Mouse (Mus musculus) A20 (cell line): ENCODE measurements at regions not wholly inside any gene's neighbourhood (a gene's known extent, or its start where the extent isn't known, plus 50 kb on each side); places are given as distances from the start of the nearest gene placed in this dataset.
A peak's percentile ranks its signal among the peaks of the same experiment; 100 is the strongest.

Source experiments
- DNase-seq: peaks from one replicate; pipeline ENCODE4 v3.0.0-alpha.2; 2011; ENCODE audit warnings: low read depth, low spot score

DNA sequence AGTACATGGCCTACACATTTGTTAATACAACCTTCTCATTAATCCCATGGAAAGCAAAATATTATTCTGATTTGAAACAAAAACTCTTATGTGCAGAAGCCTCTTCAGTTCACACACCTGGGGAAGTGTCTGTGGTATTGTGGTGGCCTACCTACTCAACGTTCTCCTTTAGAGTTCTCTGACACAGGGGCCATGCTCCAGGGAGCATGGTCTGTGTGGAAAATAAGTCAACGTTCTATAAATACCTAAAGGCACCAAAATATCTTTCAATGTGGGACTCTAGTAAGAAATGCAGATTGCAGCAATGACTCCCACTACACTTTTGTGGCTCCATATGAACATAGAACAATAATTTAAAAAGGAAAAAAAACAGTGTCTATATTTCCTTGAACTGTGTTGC lies 489.0 kb upstream of the A1bg start:
- no peak for DNase-seq

DNA sequence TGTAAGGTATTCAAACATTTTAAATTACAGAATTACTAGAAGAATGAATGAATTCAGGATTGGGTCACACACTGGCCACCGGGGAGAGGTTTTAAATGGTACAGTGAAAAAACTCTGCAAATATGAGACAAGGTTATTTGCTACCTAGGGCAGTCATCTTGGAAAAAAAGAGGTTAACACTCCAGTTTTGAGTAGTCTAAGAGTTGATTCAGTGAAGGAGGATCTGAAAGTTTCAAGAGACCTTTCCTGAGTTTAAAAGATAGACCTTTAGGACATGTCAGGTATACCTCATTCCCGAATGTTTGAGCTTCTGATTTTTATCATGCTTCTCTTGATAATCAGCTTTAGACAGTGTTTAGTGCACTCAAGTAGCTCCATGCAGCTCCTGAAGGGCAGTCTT lies 488.0 kb upstream of the A1bg start:
- DNase-seq: no peak

DNA sequence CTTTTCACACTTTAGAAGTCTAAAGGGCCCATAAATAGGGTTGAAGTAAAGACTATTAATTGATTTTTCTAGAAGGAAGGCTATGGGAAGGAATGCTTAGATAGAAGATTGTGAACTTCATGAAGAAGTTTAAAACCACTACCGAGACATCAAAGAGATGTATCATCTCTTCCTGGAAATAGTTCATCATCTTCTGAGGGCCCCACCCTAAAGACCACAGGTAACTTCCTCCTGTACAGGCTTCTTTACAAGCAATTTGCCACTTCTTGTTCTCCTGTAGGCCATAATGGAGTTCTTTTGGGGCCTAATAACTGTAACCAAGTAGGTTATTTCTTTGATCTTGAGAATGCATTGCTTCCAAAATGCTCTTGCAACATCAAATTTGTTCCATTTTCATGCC lies 485.8 kb upstream of the A1bg start:
- DNase-seq: no peak

DNA sequence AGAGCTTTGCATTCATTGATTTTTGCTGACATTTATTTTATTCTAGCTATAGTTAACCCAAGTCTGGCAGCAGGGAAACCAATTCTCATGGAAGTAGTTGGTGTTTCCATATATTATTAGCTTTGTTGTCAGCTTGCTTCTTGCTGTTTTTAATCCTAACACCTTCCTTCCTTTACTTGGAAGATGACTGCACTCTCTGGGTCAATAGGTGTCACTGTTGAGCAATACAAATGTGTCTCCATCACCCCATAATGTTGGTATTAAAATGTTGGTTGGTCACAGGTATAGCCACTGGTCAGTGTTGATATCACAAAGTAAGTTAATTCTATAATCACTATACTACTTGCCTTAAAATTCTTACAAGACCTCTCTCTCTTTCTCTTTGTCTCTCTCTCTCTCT lies 477.9 kb upstream of the A1bg start:
- peak; percentile 37 for DNase-seq

DNA sequence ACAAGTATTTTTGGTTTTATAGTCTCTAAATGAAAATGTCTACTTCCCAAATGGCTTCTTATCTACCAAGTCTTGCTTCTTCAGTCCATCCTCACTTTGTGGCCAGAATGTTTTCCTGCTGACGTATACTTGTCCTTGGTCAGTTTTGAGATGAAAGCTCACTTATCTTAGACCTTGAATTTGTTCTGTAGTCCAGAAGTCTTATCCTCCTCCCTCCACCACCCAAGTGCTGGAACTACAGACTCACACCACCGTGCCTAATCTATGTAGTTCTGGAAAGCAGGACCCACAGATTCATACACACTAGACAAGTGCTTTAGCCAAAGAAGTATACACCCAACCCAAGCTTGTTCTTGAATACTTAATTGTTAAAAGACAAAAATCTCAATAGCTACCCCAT lies 477.2 kb upstream of the A1bg start:
- no peak for DNase-seq

DNA sequence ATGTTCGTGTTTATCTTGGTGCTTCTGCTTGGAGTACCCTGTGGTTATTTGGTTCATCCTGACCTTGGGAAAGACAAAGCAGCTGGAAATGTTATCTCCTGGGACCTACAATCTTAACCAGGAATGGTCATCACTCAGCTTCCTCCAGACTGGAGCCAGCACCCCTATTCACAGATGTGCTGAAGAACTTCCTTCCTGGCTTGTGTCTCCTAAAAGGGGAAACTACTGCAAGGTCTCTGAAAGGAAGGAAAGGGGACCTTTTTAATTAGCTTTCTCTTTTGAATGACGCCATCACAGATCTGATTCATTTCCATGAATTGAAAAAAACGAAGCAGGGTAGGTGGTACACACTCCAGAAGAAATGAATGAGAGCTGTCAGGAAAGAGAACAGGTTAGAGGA lies 476.0 kb upstream of the A1bg start:
- DNase-seq: no peak

DNA sequence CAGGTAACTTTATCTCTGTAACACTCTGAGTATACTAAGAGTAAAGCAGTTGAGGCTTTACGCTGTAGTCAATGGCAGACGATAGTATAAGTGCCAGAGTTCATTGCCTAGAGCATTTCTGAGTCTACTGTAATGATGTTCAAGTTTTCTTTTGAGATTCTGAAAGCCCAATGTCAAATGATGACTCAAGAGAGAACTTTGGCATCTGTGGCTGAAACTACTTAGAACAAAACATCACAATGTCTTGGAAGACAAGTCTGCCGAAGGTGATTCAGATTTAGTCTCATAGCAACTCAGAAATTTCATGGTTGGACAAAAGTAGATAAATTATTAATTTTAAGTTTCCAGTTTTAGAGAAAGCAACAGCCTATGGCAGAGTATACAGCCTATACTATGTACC lies 474.2 kb upstream of the A1bg start:
- no peak for DNase-seq

DNA sequence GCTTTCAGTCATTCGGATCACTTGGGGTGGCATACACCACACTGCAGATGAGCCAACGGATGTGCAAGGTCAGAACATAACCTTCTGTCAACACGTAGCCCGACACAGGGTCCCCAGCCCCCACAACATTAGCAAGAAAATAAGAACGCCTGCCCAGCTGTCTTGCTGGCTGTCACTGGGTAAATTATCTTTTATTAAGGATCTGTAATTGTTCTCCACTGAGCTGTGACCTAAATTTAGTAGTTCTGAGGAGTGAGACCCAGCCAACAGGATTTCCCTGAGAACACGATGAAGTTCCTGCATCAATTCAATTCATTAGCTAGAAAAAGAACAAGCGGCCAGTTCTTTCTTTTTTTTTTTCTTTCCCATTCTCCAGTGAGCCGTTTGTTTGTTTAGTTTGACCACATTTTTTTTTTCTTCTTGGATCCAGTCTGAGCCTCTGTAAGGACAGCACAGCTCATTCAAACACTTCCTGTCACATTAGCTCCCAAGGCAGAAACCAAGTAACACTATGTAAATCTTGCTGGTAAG lies 472.5 kb upstream of the A1bg start:
- DNase-seq: no peak

DNA sequence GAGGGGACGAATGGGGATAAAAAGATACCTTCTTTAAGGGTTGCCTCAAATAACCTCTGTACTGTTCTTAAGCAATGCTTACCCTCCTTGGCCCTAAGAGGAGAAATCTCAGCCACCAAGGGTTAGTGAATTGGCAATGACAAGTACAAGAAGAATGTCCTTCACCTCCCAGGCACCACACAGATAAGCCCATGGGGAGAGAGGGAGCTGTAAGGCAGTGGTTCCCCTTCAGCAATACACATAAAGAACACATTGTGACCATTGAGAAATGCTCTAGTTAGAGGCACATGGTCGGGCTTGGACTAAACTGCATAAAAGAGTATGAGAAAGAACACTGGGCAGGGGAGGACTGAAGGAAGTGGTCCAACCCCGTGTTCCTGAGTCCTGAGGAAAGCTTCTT lies 457.9 kb upstream of the A1bg start:
- DNase-seq: no peak

DNA sequence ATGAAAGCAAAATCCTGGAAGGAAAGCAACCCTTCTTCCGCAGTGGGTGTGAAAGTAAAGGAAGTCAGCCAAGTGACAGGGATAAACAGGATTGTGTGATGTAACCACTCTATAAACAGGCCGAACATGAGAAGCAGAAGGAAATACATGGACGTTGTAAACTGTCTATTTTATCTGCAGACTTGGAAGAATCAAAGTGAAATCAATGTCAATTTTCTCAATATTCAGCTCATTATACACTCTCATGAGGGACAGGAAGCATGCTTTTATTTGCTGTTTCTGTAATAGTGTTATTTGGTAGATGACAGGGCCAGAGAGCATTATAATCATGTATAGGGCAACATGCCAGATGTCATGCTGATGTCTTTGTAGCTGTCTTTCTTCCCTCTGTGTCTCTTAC lies 443.5 kb upstream of the A1bg start:
- no peak for DNase-seq

DNA sequence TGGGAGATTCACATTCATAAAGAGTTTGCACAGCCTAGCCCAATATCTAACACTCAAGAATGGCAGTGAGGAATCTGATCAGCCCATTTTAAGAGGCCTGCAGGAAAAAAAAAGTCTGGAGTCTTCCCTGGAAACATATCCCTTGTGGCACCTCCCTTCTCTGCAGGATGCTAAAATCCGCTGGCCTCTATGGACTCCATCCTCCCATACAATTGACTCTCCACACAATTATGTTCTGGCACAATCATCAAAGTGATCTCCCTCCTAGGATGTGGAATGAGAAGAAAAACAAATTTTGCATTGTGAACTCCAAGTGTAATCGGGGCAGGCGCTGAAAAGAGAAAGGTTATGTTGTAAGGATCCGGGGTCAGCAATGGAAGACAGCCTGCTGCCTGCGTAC lies 442.7 kb upstream of the A1bg start:
- DNase-seq: no peak

DNA sequence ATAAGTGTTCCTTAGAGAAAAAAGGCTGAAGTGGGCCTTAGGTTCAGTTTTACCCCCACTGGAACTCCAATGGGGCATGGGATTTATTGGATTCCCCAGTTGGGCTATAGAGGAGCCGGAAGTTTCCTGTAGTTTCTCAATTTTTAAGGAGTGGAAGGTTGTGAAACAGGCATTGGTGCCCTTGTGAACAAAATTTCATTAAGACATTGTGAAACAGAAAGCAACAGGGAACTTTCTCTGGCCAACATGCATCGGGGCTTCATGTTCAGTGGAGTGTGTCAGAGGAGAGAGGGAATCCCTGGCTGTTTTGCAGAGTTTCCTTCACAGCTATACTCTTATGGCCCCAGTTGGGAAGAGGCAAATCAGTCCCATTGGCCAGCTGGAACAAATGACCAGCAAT lies 441.6 kb upstream of the A1bg start:
- DNase-seq: no peak

DNA sequence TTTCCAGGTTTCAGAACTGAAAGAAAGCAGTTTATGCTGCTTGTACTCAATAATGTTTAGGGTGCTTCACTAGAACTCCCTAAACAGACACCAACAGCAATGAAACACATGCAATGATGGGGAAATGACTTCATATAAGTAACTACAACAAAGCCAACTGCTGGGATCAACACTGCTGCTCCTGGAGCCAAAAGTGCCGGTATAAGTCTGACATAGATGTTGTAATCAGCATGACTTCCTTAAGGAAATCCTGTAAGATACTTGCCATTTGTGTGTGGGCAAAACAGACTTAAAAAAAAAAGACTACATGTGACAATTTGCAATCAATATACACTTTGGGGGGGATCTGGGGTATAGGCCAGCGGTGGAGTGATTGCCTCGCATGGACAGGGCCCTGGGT lies 438.4 kb upstream of the A1bg start:
- DNase-seq: no peak

DNA sequence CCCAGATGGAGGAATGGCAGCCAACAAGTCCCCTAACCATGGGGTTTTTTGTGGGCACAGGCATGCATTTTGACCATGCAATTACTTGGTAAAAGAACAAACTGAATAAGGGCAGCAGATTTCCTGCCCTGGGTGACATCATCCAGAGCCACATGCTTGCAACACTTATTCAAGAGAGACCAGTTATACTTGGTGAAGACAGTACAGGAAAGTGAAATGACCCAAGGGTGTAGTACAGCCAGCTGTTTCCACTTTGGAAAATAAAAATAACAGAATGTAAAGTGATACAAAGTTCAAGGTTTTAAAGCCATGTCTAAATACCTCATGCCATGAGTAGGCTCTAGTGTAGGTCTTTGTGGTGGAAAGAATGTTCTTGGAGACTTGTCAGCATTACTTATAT lies 432.5 kb upstream of the A1bg start:
- DNase-seq: no peak

DNA sequence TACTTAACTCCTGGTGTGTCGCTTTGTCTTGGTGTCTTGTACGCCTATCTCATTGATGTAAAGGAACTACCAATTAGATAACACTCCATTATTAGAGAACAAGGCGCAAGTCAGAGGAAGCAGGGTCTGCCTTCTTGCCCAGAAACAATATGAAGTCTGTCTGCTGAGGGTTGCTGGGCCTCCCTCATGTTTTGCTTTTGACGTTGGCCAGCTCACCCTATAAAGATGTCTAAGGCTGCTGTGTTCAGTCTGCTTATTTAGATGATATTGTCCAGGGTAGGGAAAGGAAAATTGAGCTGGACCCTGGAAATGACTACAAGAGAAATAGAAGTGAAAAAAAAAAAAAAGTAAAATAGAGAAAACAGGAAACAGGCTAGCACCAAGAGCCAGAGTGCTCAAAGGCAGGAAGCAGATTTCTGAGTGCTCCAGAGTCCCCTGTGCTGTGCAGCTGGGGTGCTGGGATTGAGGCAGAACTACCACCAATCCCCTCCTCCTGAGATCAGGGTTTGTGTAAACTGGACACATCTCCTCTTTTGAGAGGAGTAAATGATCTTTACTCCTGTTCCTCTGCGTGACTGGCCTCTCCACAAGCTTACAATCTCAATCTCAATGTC lies 429.0 kb upstream of the A1bg start:
- no peak for DNase-seq

DNA sequence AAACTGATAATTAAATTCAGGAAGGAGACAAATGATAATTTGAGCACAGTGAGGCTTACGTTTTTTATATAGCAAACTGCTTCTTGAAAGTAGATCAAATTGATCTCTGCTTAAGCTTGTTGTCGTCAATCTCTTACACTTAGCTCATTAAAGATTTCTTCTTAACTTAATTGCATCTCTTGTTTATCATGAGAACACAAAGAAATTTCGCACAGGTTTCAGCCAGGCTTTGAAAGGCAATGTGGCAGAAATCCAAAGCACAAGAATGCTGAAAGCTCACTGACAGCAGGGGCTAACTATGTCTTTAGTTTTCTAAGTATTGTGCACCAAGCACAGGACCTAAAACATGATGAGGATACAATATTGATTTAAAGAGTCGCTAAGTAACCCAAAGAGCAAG lies 422.3 kb upstream of the A1bg start:
- no peak for DNase-seq

DNA sequence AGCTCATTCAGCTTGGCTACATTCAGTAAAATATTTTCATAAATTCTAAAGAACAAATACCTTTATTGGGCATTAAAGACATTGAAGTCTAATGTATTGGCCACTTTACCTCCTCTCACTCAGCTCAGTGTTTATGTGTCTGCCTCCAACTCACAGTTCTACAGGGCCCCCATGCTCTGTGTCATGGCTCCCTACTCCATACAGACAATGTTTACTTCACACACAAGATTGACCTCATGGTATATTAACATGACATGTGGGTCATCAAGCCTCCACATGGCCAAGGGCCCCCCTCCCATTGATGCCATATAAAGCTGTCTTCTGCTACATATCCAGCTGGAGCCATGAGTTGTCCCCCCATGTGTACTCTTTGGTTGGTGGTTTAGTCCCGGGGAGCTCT lies 419.8 kb upstream of the A1bg start:
- no peak for DNase-seq

DNA sequence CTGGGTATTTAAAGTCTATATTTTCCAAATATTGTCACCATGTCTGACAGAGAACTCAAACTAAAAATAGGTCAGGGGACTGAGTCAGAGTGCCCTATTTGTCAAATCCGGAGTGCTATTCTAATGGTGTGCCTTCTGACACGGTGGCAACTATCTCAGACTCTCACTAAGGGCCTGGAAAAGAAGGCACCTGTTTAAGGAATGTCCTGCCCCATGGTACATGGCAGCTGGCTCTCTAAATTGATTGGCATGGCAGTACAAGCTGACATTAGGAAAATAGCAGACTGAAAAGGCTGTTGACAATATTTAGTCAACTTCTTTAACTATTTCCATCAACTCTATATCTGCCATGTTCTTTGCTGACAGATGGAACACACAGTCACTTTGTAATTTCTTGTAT lies 405.1 kb upstream of the A1bg start:
- DNase-seq: no peak

DNA sequence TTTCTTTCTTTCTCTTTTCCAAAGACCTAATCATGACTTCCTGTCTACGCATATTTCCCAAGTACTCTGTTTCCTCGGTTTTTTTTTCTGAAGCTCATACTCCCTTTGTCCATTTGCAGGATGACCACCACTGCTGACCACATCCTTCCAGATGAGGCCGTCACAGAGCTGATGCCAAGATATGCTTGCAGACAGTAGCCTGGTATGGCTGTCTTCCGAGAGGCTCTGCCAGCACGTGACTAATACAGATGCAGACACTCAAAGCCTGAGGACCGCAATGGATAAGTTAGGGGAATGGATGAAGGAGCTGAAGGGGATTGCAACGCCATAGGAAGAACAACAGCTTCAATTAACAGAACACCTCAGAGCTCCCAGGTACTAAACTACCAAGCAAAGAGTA lies 399.4 kb upstream of the A1bg start:
- no peak for DNase-seq

DNA sequence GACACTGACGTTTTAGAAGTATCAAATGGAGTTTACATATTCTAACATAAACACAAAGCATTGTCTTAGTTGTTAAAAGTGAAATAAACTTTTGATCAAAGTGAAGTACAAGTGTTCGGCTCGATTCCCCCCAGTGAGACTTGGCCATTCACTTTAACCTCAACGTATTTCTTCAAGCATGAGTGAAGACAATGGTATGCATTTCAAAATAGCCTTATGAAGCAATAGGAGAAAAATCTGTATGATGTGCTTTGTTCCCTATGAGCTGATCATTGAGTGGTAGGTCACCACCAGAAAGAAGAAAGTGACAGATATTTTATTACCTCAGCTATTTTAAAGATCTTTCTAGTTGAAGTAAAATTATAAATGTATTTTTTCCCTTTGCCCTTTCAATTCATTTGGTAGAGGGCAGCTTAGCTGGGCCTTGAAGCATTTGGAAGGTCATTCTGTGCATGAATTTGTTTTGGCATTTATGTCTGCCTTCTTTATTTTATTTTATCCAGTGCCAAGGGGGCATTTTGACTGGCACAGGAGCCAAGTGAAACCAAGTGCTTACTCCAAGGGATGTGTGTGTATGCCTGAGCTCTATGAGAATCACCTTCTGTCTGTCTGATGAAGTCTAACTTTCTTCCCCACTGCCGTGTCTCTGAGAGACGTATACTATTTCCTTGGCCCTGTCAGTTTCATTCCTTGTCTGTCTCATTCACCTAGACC lies 386.8 kb upstream of the A1bg start:
- no peak for DNase-seq

DNA sequence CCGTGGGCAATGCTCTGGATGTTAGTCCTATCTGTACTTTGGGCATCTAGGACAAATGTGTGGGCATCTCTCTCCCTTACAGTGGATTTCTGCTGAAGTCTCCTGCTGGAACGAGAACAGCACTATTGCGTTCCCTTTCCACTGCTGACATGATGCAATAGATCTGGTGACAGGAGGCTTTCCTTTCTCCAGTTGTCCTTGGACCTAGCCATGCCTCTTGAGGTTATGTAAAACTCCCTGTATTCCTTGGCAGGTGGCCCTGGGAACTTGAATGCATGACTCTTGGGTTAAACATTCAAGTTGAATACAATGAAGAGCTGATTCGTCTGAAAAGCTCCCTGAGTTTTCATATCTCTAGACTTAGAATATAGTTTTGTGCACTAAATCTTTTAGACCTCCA lies 386.1 kb upstream of the A1bg start:
- DNase-seq: no peak

DNA sequence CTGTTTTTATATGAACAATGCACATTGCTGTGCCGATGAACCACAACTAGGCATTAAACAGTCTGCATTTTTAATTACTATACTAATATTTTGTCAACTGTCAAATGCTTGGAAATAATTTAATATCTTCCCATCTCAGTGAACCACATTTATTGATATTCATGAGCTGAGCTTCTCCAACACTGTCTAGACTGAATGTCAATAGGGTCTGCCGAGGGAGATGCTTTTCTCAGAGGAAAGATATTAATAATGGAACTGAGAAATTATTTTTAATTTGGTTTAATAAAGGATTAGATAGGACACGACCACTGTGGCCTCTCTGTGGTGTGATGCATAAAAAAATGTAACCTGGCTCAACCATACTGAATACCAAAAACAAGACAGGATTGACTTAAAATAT lies 381.7 kb upstream of the A1bg start:
- no peak for DNase-seq

DNA sequence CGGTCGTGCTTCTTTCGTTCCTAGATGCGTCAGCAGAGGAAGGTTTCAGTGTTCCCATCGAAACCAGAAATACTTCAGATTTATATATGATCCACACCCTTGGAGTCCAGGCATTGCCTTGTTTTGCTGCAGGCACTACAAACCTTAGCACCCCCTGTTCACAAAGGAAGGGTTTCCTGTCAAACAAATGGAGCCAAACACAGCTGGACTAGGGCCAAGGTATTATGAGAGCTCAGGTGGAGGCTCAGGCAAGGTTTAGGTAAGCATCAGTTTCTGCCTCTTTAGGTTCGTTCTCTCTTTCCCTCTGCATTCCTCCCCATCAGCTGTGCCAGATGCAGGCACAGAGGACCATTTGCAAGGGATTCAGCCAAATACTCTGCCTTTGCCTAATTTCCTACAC lies 377.0 kb upstream of the A1bg start:
- no peak for DNase-seq
